Mouse (Mus musculus) hindbrain, embryonic 11.5 days (tissue): ENCODE data around the gene Enpep. TPM values are rescaled to one million over a fixed set of nuclear protein-coding genes. Genes with fewer than 3 reads are reported as not detected.

Experiments used
- ATAC-seq: fragments of 200-750 bp; cut with Nextera tagmentation; 2 replicates; pipeline ENCODE4 v1.8.0; 2017; ENCODE audit warnings: mild to moderate bottlenecking, moderate TSS enrichment, moderate library complexity; ENCODE audit not compliant: low FRiP score
- DNase-seq: peaks from one replicate; pipeline ENCODE4 v3.0.0-alpha.2; 2015; ENCODE audit warnings: low spot score
- H3K27ac ChIP-seq: fragments of 300-500 bp; sonication (generic); 2 replicates; pipeline ENCODE4 v1.5.1; 2014; ENCODE audit warnings: mild to moderate bottlenecking, low read depth, low read length
- H3K27me3 ChIP-seq: fragments of 300-500 bp; sonication (generic); 2 replicates; pipeline ENCODE4 v1.6.1; 2014; ENCODE audit warnings: mild to moderate bottlenecking, low read length, moderate library complexity, mixed read lengths; ENCODE audit not compliant: control insufficient read depth, insufficient read depth
- H3K36me3 ChIP-seq: fragments of 300-500 bp; sonication (generic); 2 replicates; pipeline ENCODE4 v1.6.1; 2014; ENCODE audit warnings: mild to moderate bottlenecking, low read length, moderate library complexity, mixed read lengths; ENCODE audit not compliant: control insufficient read depth, insufficient read depth
- H3K4me1 ChIP-seq: fragments of 300-500 bp; sonication (generic); replicated peaks from 2 replicates; pipeline ENCODE4 v1.6.1; 2014; ENCODE audit warnings: low read length, mixed read lengths; ENCODE audit not compliant: control insufficient read depth, insufficient read depth
- H3K4me2 ChIP-seq: fragments of 300-500 bp; sonication (generic); replicated peaks from 2 replicates; pipeline ENCODE4 v1.6.1; 2014; ENCODE audit warnings: mild to moderate bottlenecking, low read depth, low read length
- H3K4me3 ChIP-seq: fragments of 300-500 bp; sonication (generic); 2 replicates; pipeline ENCODE4 v1.5.1; 2014; ENCODE audit warnings: low read depth, low read length
- H3K9ac ChIP-seq: fragments of 300-500 bp; sonication (generic); 2 replicates; pipeline ENCODE4 v1.6.1; 2014; ENCODE audit warnings: low read depth, low read length
- H3K9me3 ChIP-seq: fragments of 300-500 bp; sonication (generic); 2 replicates; pipeline ENCODE4 v1.6.1; 2016; ENCODE audit warnings: low read length; ENCODE audit not compliant: control insufficient read depth
- WGBS: fragments of 180-500 bp; shearing (Covaris S2); extraction: QIAGEN DNeasy Blood & Tissue Kit; methylation state at CpG from one replicate; pipeline ENCODE4 v1.1.7; 2014; 5-methylcytosine and 5-hydroxymethylcytosine counted together
- polyA plus RNA-seq: library from polyadenylated mRNA; unstranded; fragments of >200 nt; fragmentation: Nextera tagmentation; extraction: Ambion mirVana; gene quantifications from 2 replicates; pipeline ENCODE4 v1.2.1, GENCODE M21; 2014

Enpep gene
- polyA plus RNA-seq, 1 experiment from 2014 or later, result 0.49 TPM

DNA sequence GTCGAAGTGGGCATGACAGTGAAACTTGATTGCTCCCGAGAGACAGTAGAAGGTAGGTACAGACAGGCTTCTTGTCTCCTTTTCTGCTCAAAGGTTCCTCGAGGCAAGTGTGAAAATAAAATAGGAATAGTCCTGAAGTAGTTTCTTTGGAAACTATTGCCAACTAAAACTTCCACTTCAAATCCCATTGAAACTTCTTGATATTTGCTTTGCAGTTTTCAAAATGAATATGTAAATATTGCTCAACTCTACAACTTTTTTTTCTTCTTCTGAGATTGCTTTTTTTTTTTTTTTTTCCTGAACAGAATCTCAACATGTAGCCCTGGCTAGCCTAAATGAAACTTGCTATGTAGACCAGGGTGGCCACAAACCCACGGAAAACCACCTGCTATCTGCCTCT, 21.4 kb upstream of the Enpep start:
- H3K36me3 ChIP-seq, result no peaks in the 10 kb centered on the region
- 84% methylated on average over 4 of the region's 4 CpGs for whole genome bisulfite sequencing
- no peaks in the 10 kb centered on the region for H3K9me3 ChIP-seq
- no peak overlapping the region for H3K9ac ChIP-seq
- H3K4me1 ChIP-seq, result no peaks in the 10 kb centered on the region
- ATAC-seq, result no peak
- DNase-seq, result no peak
- H3K4me3 ChIP-seq, result no peak overlapping the region
- H3K4me2 ChIP-seq, result no peak overlapping the region
- no peak overlapping the region for H3K27ac ChIP-seq
- no peaks in the 10 kb centered on the region for H3K27me3 ChIP-seq

- Histone ChIP-seq H3K4me3 (no peak overlapping the region), H3K9ac (no peak overlapping the region), H3K9me3 (no peaks in the 10 kb centered on the region), H3K27me3 (no peaks in the 10 kb centered on the region), H3K4me2 (no peak overlapping the region), H3K36me3 (no peaks in the 10 kb centered on the region), H3K27ac (no peak overlapping the region), H3K4me1 (no peaks in the 10 kb centered on the region)
- WGBS, result 84% methylated on average over 11 of the region's 11 CpGs
- no peak for DNase-seq
- no peak for ATAC-seq
These were observed 18.9 kb upstream of the Enpep start for GRCm38 (mm10) chr3:129351320-129351877.

DNA sequence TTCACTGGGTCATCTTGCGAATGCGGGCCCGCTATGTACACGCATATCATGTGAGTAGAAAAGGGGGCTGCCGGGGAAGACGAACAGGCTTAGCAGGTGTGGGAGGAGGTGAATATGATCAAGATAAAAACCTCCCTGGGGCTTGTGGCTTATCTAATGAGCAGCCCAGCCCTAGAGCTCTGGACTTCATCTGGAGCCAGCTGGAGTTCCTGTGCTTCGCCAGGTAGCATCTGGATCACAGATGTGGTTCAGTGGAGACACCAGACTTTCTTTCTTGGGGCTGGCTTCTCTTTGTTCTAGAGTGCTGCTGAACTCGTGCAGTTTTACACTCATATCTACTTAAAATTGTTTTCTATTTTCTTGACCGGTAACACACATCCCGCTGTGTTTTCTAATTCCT, 14.8 kb upstream of the Enpep start:
- H3K36me3 ChIP-seq, result no peaks in the 10 kb centered on the region
- no peak overlapping the region for H3K4me2 ChIP-seq
- DNase-seq (no peak), ATAC-seq (no peak)
- no peaks in the 10 kb centered on the region for H3K27me3 ChIP-seq
- H3K4me1 ChIP-seq, result no peaks in the 10 kb centered on the region
- no peak overlapping the region for H3K27ac ChIP-seq
- WGBS, result 85% methylated on average over 10 of the region's 10 CpGs
- H3K9me3 ChIP-seq, result no peaks in the 10 kb centered on the region
- H3K4me3 ChIP-seq, result no peak overlapping the region
- no peak overlapping the region for H3K9ac ChIP-seq

DNA sequence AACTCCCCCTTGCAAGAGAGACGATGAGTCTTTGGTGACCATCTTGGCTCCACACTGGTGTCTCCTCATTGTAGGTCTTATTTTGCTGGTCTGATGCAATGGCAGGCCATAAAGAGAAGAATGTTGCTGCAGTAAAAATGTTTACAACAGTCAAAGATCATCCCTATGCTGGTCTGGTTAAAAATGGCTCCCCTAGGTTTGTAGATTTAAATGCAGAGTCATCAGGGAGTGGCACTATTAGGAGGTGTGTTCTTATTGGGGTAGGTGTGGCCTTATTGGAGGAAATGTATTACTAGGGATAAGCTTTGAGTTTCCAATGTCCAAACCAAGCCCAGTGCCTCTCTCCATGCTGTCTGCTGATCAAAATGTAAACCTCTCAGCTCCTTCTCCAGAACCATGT, 10.2 kb upstream of the Enpep start:
- no peak for DNase-seq
- no peaks in the 10 kb centered on the region for H3K27me3 ChIP-seq
- no peaks in the 10 kb centered on the region for H3K4me1 ChIP-seq
- no peak overlapping the region for H3K27ac ChIP-seq
- no peaks in the 10 kb centered on the region for H3K36me3 ChIP-seq
- 93% methylated on average over 1 of the region's 1 CpGs for WGBS
- H3K9me3 ChIP-seq, result no peaks in the 10 kb centered on the region
- H3K4me2 ChIP-seq, result no peak overlapping the region
- no peak overlapping the region for H3K9ac ChIP-seq
- ATAC-seq, result no peak
- H3K4me3 ChIP-seq, result no peak overlapping the region

GRCm38 (mm10) chr3:129341066-129341465, 8.5 kb upstream of the Enpep start:
- Histone ChIP-seq H3K4me2 (no peak overlapping the region), H3K27ac (no peak overlapping the region), H3K36me3 (no peaks in the 10 kb centered on the region), H3K9ac (no peak overlapping the region), H3K27me3 (no peaks in the 10 kb centered on the region), H3K9me3 (no peaks in the 10 kb centered on the region), H3K4me3 (no peak overlapping the region), H3K4me1 (no peaks in the 10 kb centered on the region)
- ATAC-seq (no peak), DNase-seq (no peak)

DNA sequence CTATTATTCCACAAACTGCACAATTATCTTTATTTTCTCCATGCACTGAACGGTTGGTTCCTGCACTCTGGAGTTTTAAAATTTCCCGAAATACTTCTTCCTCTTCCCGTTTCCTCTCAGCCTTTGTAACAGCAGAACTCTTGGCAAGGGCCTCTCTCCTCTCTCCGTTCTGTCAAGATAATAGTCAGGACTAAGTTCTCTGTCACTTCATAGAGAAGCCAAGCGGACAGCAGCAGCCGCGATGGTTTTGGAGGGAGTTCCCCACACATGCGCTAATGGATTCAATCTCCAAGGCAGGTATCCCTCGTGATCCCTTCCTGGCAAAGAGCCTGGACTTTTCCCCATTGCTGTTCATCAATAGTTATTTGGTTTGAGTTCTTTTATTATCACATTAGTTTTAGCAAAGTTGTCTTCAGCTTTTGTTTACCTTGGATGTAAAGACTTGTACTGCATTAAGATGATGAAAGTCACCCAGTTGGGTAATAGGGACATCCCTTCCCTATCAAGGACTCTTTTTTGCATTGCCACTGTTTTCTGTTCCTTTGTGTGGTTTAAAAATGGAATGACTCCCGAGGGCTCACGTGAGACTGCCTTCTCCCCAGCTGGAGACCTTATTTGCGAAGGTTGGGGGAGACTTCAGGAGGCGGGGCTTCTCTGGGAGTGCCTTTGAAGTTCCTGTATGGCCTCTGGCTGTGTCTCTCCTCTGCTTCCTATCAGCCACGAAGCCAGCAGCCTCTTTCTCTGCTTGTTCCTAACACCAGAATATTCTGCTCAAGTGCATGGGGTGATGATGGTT, 6.0 kb upstream of the Enpep start:
- no peaks in the 10 kb centered on the region for H3K36me3 ChIP-seq
- H3K27ac ChIP-seq, result no peak overlapping the region
- DNase-seq (no peak), ATAC-seq (no peak)
- H3K4me3 ChIP-seq, result no peak overlapping the region
- H3K9ac ChIP-seq, result no peak overlapping the region
- H3K9me3 ChIP-seq, result no peaks in the 10 kb centered on the region
- no peak overlapping the region for H3K4me2 ChIP-seq
- WGBS, result 54% methylated on average over 14 of the region's 14 CpGs
- H3K27me3 ChIP-seq, result no peaks in the 10 kb centered on the region
- no peaks in the 10 kb centered on the region for H3K4me1 ChIP-seq

GRCm38 (mm10) chr3:129332142-129332541, 378 bp downstream of the Enpep start:
- Histone ChIP-seq H3K27me3 (no peaks in the 10 kb centered on the region), H3K9ac (no peak overlapping the region), H3K36me3 (no peaks in the 10 kb centered on the region), H3K27ac (no peak overlapping the region), H3K4me3 (no peak overlapping the region), H3K4me2 (no peak overlapping the region), H3K9me3 (no peaks in the 10 kb centered on the region), H3K4me1 (no peaks in the 10 kb centered on the region)
- ATAC-seq (no peak), DNase-seq (no peak)
- WGBS, result 73% methylated on average over 7 of the region's 7 CpGs

DNA sequence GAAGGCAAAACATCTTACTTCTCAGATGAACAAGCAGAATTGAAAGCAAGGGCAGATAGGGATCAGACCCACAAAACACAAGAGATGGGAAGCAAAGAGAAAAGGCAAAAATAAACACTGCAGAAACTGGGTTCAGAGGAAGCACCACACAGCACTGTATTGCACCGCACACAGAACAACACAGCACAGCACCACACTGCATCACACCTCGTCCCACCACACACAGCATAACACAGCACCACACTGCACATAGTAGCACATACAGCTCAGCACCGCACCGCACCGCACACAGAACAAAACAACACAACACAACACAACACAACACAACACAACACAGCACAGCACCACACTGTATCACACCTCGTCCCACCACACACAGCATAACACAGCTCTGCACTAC, 1.1 kb downstream of the Enpep start:
- Histone ChIP-seq H3K27me3 (no peaks in the 10 kb centered on the region), H3K4me3 (no peak overlapping the region), H3K9ac (no peak overlapping the region), H3K4me1 (no peaks in the 10 kb centered on the region), H3K27ac (no peak overlapping the region), H3K36me3 (no peaks in the 10 kb centered on the region), H3K9me3 (no peaks in the 10 kb centered on the region), H3K4me2 (no peak overlapping the region)
- WGBS, result 93% methylated on average over 6 of the region's 6 CpGs
- ATAC-seq (no peak), DNase-seq (no peak)

DNA sequence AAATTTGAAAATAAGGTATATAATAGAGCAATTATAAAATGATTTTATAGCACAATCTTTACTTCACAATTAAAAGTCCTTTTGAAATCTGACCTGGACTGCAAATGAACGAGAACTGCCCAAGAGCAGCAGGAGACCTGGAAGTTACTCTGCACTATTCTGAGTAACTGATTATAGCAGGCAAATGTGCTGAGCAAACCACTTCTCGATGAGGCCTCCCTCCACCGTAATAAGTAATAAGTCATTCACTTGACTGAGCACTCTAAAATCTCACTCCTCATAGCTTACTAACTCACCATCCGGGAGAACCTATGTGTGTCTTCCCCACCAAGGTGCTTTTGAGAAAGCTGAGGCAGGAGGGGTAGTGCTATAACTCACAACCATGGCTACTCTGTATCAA, 4.5 kb downstream of the Enpep start:
- H3K4me3 ChIP-seq, result no peak overlapping the region
- H3K27me3 ChIP-seq, result no peaks in the 10 kb centered on the region
- H3K27ac ChIP-seq, result no peak overlapping the region
- H3K9me3 ChIP-seq, result no peaks in the 10 kb centered on the region
- 86% methylated on average over 4 of the region's 4 CpGs for WGBS
- H3K36me3 ChIP-seq, result no peaks in the 10 kb centered on the region
- H3K9ac ChIP-seq, result no peak overlapping the region
- no peaks in the 10 kb centered on the region for H3K4me1 ChIP-seq
- ATAC-seq (no peak), DNase-seq (no peak)
- no peak overlapping the region for H3K4me2 ChIP-seq
